Mouse (Mus musculus) bone marrow macrophage, adult 2 months (primary cell): Measurements from ENCODE around the gene Ssbp3.

Source experiments
- CTCF ChIP-seq: IDR thresholded peaks from 2 replicates; pipeline ENCODE4 v1.5.1; 2012; ENCODE audit warnings: low read depth, mild to moderate bottlenecking, low read length, moderate library complexity
- POLR2A ChIP-seq: IDR thresholded peaks from 2 replicates; pipeline ENCODE4 v1.6.1; 2012; ENCODE audit warnings: mild to moderate bottlenecking, low read depth, low read length, borderline replicate concordance

DNA sequence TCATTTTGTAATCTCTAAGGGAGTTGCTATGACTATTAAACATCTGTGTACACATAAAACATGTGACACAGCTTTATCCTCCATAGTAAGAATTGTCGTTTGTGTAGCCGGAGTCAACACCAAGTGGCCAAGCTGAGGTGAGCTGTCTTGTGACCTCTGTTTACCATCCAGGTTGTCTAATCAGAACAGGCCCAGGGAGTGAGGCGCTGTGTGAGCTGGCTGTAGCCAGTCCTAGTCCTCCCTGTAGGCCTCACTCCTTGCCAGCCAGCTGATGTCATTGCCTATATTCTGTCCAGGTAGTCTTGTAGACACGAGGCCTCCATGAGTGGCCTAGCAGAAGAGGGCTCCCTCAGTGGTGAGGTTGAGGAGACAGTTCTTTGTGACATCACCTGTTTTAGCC, 125.2 kb downstream of the Ssbp3 start:
- TF ChIP-seq POLR2A (no peak), CTCF (no peak)
